Mouse (Mus musculus) intestine, postnatal 0 days (tissue): ENCODE data around the gene Prss21. TPM values are rescaled to one million over a fixed set of nuclear protein-coding genes. Genes with fewer than 3 reads are reported as not detected.
A peak's percentile ranks its signal among the peaks of the same experiment; 100 is the strongest.

Source experiments
- ATAC-seq: fragments of 200-750 bp; cut with Nextera tagmentation; 2 replicates; pipeline ENCODE4 v1.8.0; 2017; ENCODE audit warnings: mild to moderate bottlenecking, moderate TSS enrichment, moderate library complexity
- H3K27ac ChIP-seq: fragments of 300-500 bp; sonication (generic); 2 replicates; pipeline ENCODE4 v1.5.1; 2014; ENCODE audit warnings: mild to moderate bottlenecking, low read depth, low read length, moderate library complexity
- H3K27me3 ChIP-seq: fragments of 300-500 bp; sonication (generic); replicated peaks from 2 replicates; pipeline ENCODE4 v1.6.1; 2014; ENCODE audit warnings: low read length, mixed read lengths; ENCODE audit not compliant: control insufficient read depth, insufficient read depth
- H3K36me3 ChIP-seq: fragments of 300-500 bp; sonication (generic); 2 replicates; pipeline ENCODE4 v1.6.1; 2014; ENCODE audit warnings: mild to moderate bottlenecking, moderate library complexity; ENCODE audit not compliant: control insufficient read depth, insufficient read depth
- H3K4me1 ChIP-seq: fragments of 300-500 bp; sonication (generic); replicated peaks from 2 replicates; pipeline ENCODE4 v1.6.1; 2014; ENCODE audit warnings: antibody characterized with exemption, low read length, mixed read lengths; ENCODE audit not compliant: control insufficient read depth, insufficient read depth
- H3K4me2 ChIP-seq: fragments of 300-500 bp; sonication (generic); replicated peaks from 2 replicates; pipeline ENCODE4 v1.6.1; 2014; ENCODE audit warnings: low read depth, mild to moderate bottlenecking, moderate library complexity
- H3K4me3 ChIP-seq: fragments of 300-500 bp; sonication (generic); 2 replicates; pipeline ENCODE4 v1.5.1; 2014; ENCODE audit warnings: low read depth, low read length
- H3K9ac ChIP-seq: fragments of 300-500 bp; sonication (generic); 2 replicates; pipeline ENCODE4 v1.6.1; 2014; ENCODE audit warnings: mild to moderate bottlenecking, low read depth, low read length
- H3K9me3 ChIP-seq: fragments of 300-500 bp; sonication (generic); 2 replicates; pipeline ENCODE4 v1.6.1; 2016; ENCODE audit warnings: mixed run types; ENCODE audit not compliant: control insufficient read depth
- CTCF ChIP-seq: sonication (generic); IDR thresholded peaks from 2 replicates; pipeline ENCODE4 v1.5.1; 2016; ENCODE audit warnings: low read depth, mild to moderate bottlenecking, control low read depth, antibody characterized with exemption, moderate library complexity
- WGBS: fragments of 180-500 bp; shearing (Covaris S2); extraction: QIAGEN DNeasy Blood & Tissue Kit; methylation state at CpG from one replicate; pipeline ENCODE4 v1.1.7; 2014; 5-methylcytosine and 5-hydroxymethylcytosine counted together
- polyA plus RNA-seq: library from polyadenylated mRNA; unstranded; fragments of >200 nt; fragmentation: Nextera tagmentation; extraction: Ambion mirVana; gene quantifications from 2 replicates; pipeline ENCODE4 v1.2.1, GENCODE M21; 2015

The Prss21 gene
- not detected in 2 replicates for polyA plus RNA-seq

- Histone ChIP-seq H3K4me1 (no peaks in the 10 kb centered on the region), H3K27ac (no peak within 1 kb of the TSS), H3K27me3 (no peaks in the 10 kb centered on the region), H3K4me3 (no peak within 1 kb of the TSS), H3K9ac (no peak within 1 kb of the TSS), H3K9me3 (no peaks in the 10 kb centered on the region), H3K4me2 (no peak within 1 kb of the TSS), H3K36me3 (no peaks in the 10 kb centered on the region)
- TF ChIP-seq CTCF, result no peak
- WGBS, result 86% methylated on average over 15 of the region's 15 CpGs
- no peak for ATAC-seq
These were observed at the start of gene Prss21 for GRCm38 (mm10) chr17:23867756-23868155. Prss21 (plus strand) TSS chr17:23868056.

GRCm38 (mm10) chr17:23818579-23818978, 49.3 kb upstream of the Prss21 start:
- ATAC-seq, result no peak
- H3K27me3 ChIP-seq, result no peaks in the 10 kb centered on the region
- H3K36me3 ChIP-seq, result peaks cover 100% of the 10 kb centered on the region
- no peak for TF ChIP-seq CTCF
- H3K9ac ChIP-seq, result no peak overlapping the region
- H3K4me3 ChIP-seq, result no peak overlapping the region
- WGBS, result 98% methylated on average over 8 of the region's 8 CpGs
- H3K27ac ChIP-seq, result peak overlapping the region; percentile 64
- H3K4me1 ChIP-seq, result no peaks in the 10 kb centered on the region
- H3K9me3 ChIP-seq, result peaks cover 12% of the 10 kb centered on the region; the same call in 1 of the 2 replicates
- no peak overlapping the region for H3K4me2 ChIP-seq

- Histone ChIP-seq H3K9me3 (peaks cover 12% of the 10 kb centered on the region; the same call in 1 of the 2 replicates), H3K4me1 (no peaks in the 10 kb centered on the region), H3K9ac (no peak overlapping the region), H3K36me3 (peaks cover 100% of the 10 kb centered on the region), H3K4me2 (no peak overlapping the region), H3K27me3 (no peaks in the 10 kb centered on the region), H3K27ac (0 out of 2 replicates have a peak overlapping the region, but pooled peaks have one; percentile 64), H3K4me3 (no peak overlapping the region)
- TF ChIP-seq CTCF, result no peak
- no peak for ATAC-seq
- WGBS, result 97% methylated on average over 25 of the region's 25 CpGs
These were observed 48.6 kb upstream of the Prss21 start for GRCm38 (mm10) chr17:23819235-23819634.

- H3K27ac ChIP-seq, result peak overlapping the region; percentile 9; the same call in 1 of the 2 replicates
- ATAC-seq, result no peak
- 93% methylated on average over 5 of the region's 5 CpGs for WGBS
- H3K4me1 ChIP-seq, result no peaks in the 10 kb centered on the region
- no peaks in the 10 kb centered on the region for H3K27me3 ChIP-seq
- H3K9me3 ChIP-seq, result peaks cover 12% of the 10 kb centered on the region; the same call in 1 of the 2 replicates
- no peak overlapping the region for H3K4me2 ChIP-seq
- H3K9ac ChIP-seq, result no peak overlapping the region
- H3K36me3 ChIP-seq, result peaks cover 99% of the 10 kb centered on the region
- no peak overlapping the region for H3K4me3 ChIP-seq
- no peak for TF ChIP-seq CTCF
These were observed 47.1 kb upstream of the Prss21 start for GRCm38 (mm10) chr17:23820731-23821130.

- Histone ChIP-seq H3K27me3 (no peaks in the 10 kb centered on the region), H3K27ac (peak overlapping the region; percentile 35; the same call in 1 of the 2 replicates), H3K4me1 (no peaks in the 10 kb centered on the region; the same call in 1 of the 2 replicates), H3K9me3 (peaks cover 12% of the 10 kb centered on the region; the same call in 1 of the 2 replicates), H3K36me3 (peaks cover 99% of the 10 kb centered on the region), H3K4me2 (no peak overlapping the region), H3K9ac (no peak overlapping the region), H3K4me3 (no peak overlapping the region)
- WGBS, result 69% methylated on average over 6 of the region's 6 CpGs
- ATAC-seq, result no peak
- TF ChIP-seq CTCF, result no peak
These were observed 45.8 kb upstream of the Prss21 start for GRCm38 (mm10) chr17:23822094-23822493.

GRCm38 (mm10) chr17:23823018-23823417, 44.8 kb upstream of the Prss21 start:
- no peak for ATAC-seq
- H3K27ac ChIP-seq, result no peak overlapping the region; the same call in 1 of the 2 replicates

More at GRCm38 (mm10) chr17:23823018-23823417, 44.8 kb upstream of the Prss21 start:
- Histone ChIP-seq H3K9ac (no peak overlapping the region), H3K4me2 (no peak overlapping the region), H3K9me3 (peaks cover 11% of the 10 kb centered on the region; the same call in 1 of the 2 replicates), H3K36me3 (peaks cover 90% of the 10 kb centered on the region), H3K4me3 (no peak overlapping the region), H3K4me1 (no peaks in the 10 kb centered on the region; the same call in none of the 2 replicates), H3K27me3 (no peaks in the 10 kb centered on the region)
- TF ChIP-seq CTCF, result no peak
- 77% methylated on average over 16 of the region's 16 CpGs for WGBS
